Mouse (Mus musculus) C2C12 (cell line): Measurements from ENCODE around the gene Fzd7.

Experiments used
- CEBPB ChIP-seq: IDR thresholded peaks from one replicate; pipeline ENCODE4 v1.6.1; 2011; ENCODE audit warnings: low read depth, mild to moderate bottlenecking, control low read depth, moderate library complexity
- CTCF ChIP-seq: IDR thresholded peaks from one replicate; pipeline ENCODE4 v1.5.1; 2011; ENCODE audit not compliant: control insufficient read depth, insufficient read depth, insufficient read length
- FOSL1 ChIP-seq: IDR thresholded peaks from one replicate; pipeline ENCODE4 v1.8.0; 2011; ENCODE audit warnings: mild to moderate bottlenecking, low read length; ENCODE audit not compliant: poor library complexity, insufficient read depth, severe bottlenecking
- MAX ChIP-seq: IDR thresholded peaks from one replicate; pipeline ENCODE4 v1.6.1; 2011; ENCODE audit warnings: mild to moderate bottlenecking, control low read depth
- MYOD1 ChIP-seq: IDR thresholded peaks from one replicate; pipeline ENCODE4 v1.6.1; 2011; ENCODE audit warnings: low read depth; ENCODE audit not compliant: control insufficient read depth, insufficient read length
- MYOG ChIP-seq: IDR thresholded peaks from one replicate; pipeline ENCODE4 v1.6.1; 2011; ENCODE audit not compliant: control insufficient read depth, insufficient read length; ENCODE audit errors: extremely low read depth
- USF1 ChIP-seq: IDR thresholded peaks from one replicate; pipeline ENCODE4 v1.6.1; 2011; ENCODE audit warnings: low read depth, mild to moderate bottlenecking, control low read depth, moderate library complexity

GRCm38 (mm10) chr1:59482696-59483520 lies 684 bp downstream of the Fzd7 start:
- TF ChIP-seq CTCF = no peak
- TF ChIP-seq MYOD1 = no peak
- TF ChIP-seq MYOG = no peak
- no peak for TF ChIP-seq USF1
- TF ChIP-seq CEBPB = no peak
- TF ChIP-seq MAX = no peak
- no peak for TF ChIP-seq FOSL1
